Mouse (Mus musculus) limb, embryonic 13.5 days (tissue): ENCODE data around the gene Nipsnap3a. TPM values are rescaled to one million over a fixed set of nuclear protein-coding genes. Genes with fewer than 3 reads are reported as not detected.

Experiments used
- ATAC-seq: fragments of 200-750 bp; cut with Nextera tagmentation; 2 replicates; pipeline ENCODE4 v1.8.0; 2017; ENCODE audit warnings: low read depth, moderate number of reproducible peaks, moderate TSS enrichment; ENCODE audit not compliant: low FRiP score
- H3K27ac ChIP-seq: fragments of 300-500 bp; sonication (generic); 2 replicates; pipeline ENCODE4 v1.5.1; 2015; ENCODE audit warnings: inconsistent platforms, mild to moderate bottlenecking, moderate library complexity
- H3K27me3 ChIP-seq: fragments of 300-500 bp; sonication (generic); 2 replicates; pipeline ENCODE4 v1.6.1; 2015; ENCODE audit warnings: mild to moderate bottlenecking, inconsistent platforms
- H3K36me3 ChIP-seq: fragments of 300-500 bp; sonication (generic); 2 replicates; pipeline ENCODE4 v1.6.1; 2015; ENCODE audit warnings: inconsistent platforms, mild to moderate bottlenecking, moderate library complexity
- H3K4me1 ChIP-seq: fragments of 300-500 bp; sonication (generic); 2 replicates; pipeline ENCODE4 v1.6.1; 2015; ENCODE audit warnings: inconsistent platforms
- H3K4me2 ChIP-seq: fragments of 300-500 bp; sonication (generic); replicated peaks from 2 replicates; pipeline ENCODE4 v1.6.1; 2015; ENCODE audit warnings: inconsistent platforms, mild to moderate bottlenecking, moderate library complexity
- H3K4me3 ChIP-seq: fragments of 300-500 bp; sonication (generic); 2 replicates; pipeline ENCODE4 v1.5.1; 2015; ENCODE audit warnings: moderate library complexity, mild to moderate bottlenecking, inconsistent platforms
- H3K9ac ChIP-seq: fragments of 300-500 bp; sonication (generic); 2 replicates; pipeline ENCODE4 v1.6.1; 2015; ENCODE audit warnings: mild to moderate bottlenecking, inconsistent platforms
- H3K9me3 ChIP-seq: fragments of 300-500 bp; sonication (generic); 2 replicates; pipeline ENCODE4 v1.6.1; 2016; ENCODE audit warnings: inconsistent platforms
- WGBS: fragments of 180-500 bp; shearing (Covaris S2); methylation state at CpG from one replicate; pipeline ENCODE4 v1.1.7; 2015; 5-methylcytosine and 5-hydroxymethylcytosine counted together
- polyA plus RNA-seq: library from polyadenylated mRNA; unstranded; fragments of >200 nt; fragmentation: Nextera tagmentation; extraction: Ambion mirVana; gene quantifications from 2 replicates; pipeline ENCODE4 v1.2.1, GENCODE M21; 2015

Nipsnap3a gene
- polyA plus RNA-seq, 1 experiment from 2014 or later: not detected

- Histone ChIP-seq H3K4me3 (no peak overlapping the region), H3K9ac (no peak overlapping the region), H3K4me1 (peaks cover 5% of the 10 kb centered on the region; the same call in 1 of the 2 replicates), H3K27ac (no peak overlapping the region; the same call in 1 of the 2 replicates), H3K36me3 (peaks cover 36% of the 10 kb centered on the region), H3K4me2 (no peak overlapping the region), H3K9me3 (peaks cover 6% of the 10 kb centered on the region; the same call in 1 of the 2 replicates), H3K27me3 (no peaks in the 10 kb centered on the region)
- ATAC-seq: no peak
- WGBS: 88% methylated on average over 7 of the region's 7 CpGs
Measured at GRCm38 (mm10) chr4:53014421-53014820, 25.3 kb downstream of the Nipsnap3a start.

GRCm38 (mm10) chr4:53015024-53015423, 26.0 kb downstream of the Nipsnap3a start:
- 83% methylated on average over 3 of the region's 3 CpGs for WGBS
- H3K4me2 ChIP-seq: no peak overlapping the region
- no peaks in the 10 kb centered on the region for H3K27me3 ChIP-seq
- ATAC-seq: no peak
- peaks cover 42% of the 10 kb centered on the region for H3K36me3 ChIP-seq
- peaks cover 5% of the 10 kb centered on the region; the same call in 1 of the 2 replicates for H3K4me1 ChIP-seq
- H3K27ac ChIP-seq: no peak overlapping the region
- H3K9ac ChIP-seq: no peak overlapping the region
- H3K4me3 ChIP-seq: no peak overlapping the region
- H3K9me3 ChIP-seq: peaks cover 6% of the 10 kb centered on the region; the same call in 1 of the 2 replicates

GRCm38 (mm10) chr4:53018392-53018791, 29.3 kb downstream of the Nipsnap3a start:
- H3K4me1 ChIP-seq: no peaks in the 10 kb centered on the region
- no peak for ATAC-seq
- no peaks in the 10 kb centered on the region for H3K27me3 ChIP-seq
- H3K4me2 ChIP-seq: no peak overlapping the region
- 97% methylated on average over 1 of the region's 1 CpGs for WGBS
- H3K36me3 ChIP-seq: peaks cover 65% of the 10 kb centered on the region
- no peak overlapping the region for H3K9ac ChIP-seq
- no peak overlapping the region for H3K27ac ChIP-seq
- H3K9me3 ChIP-seq: peaks cover 6% of the 10 kb centered on the region; the same call in 1 of the 2 replicates
- H3K4me3 ChIP-seq: no peak overlapping the region

- Histone ChIP-seq H3K4me2 (no peak overlapping the region), H3K27me3 (no peaks in the 10 kb centered on the region), H3K9ac (no peak overlapping the region), H3K36me3 (peaks cover 42% of the 10 kb centered on the region), H3K27ac (no peak overlapping the region), H3K9me3 (no peaks in the 10 kb centered on the region), H3K4me3 (no peak overlapping the region), H3K4me1 (no peaks in the 10 kb centered on the region)
- no peak for ATAC-seq
- WGBS: 92% methylated on average over 14 of the region's 14 CpGs
Measured at GRCm38 (mm10) chr4:53023189-53023925, 34.3 kb downstream of the Nipsnap3a start.

GRCm38 (mm10) chr4:53024397-53024796, 35.3 kb downstream of the Nipsnap3a start:
- no peak overlapping the region for H3K27ac ChIP-seq
- H3K9ac ChIP-seq: no peak overlapping the region
- H3K36me3 ChIP-seq: peaks cover 34% of the 10 kb centered on the region
- no peaks in the 10 kb centered on the region for H3K27me3 ChIP-seq
- no peak overlapping the region for H3K4me2 ChIP-seq
- H3K4me1 ChIP-seq: no peaks in the 10 kb centered on the region
- no peak for ATAC-seq
- H3K4me3 ChIP-seq: no peak overlapping the region
- H3K9me3 ChIP-seq: no peaks in the 10 kb centered on the region
- WGBS: 83% methylated on average over 4 of the region's 4 CpGs

GRCm38 (mm10) chr4:53027811-53028210, 38.7 kb downstream of the Nipsnap3a start:
- WGBS: 73% methylated on average over 3 of the region's 3 CpGs
- Histone ChIP-seq H3K4me1 (no peaks in the 10 kb centered on the region), H3K9me3 (no peaks in the 10 kb centered on the region), H3K4me2 (no peak overlapping the region), H3K27ac (no peak overlapping the region), H3K9ac (no peak overlapping the region), H3K36me3 (peaks cover 16% of the 10 kb centered on the region), H3K27me3 (no peaks in the 10 kb centered on the region), H3K4me3 (no peak overlapping the region)
- ATAC-seq: no peak

- no peak overlapping the region for H3K4me2 ChIP-seq
- WGBS: 43% methylated on average over 8 of the region's 8 CpGs
- ATAC-seq: no peak
- peaks cover 30% of the 10 kb centered on the region for H3K36me3 ChIP-seq
- no peak overlapping the region for H3K4me3 ChIP-seq
- no peaks in the 10 kb centered on the region for H3K27me3 ChIP-seq
- H3K9ac ChIP-seq: no peak overlapping the region
- H3K27ac ChIP-seq: no peak overlapping the region
- H3K4me1 ChIP-seq: no peaks in the 10 kb centered on the region
- H3K9me3 ChIP-seq: no peaks in the 10 kb centered on the region
Measured at GRCm38 (mm10) chr4:53030326-53030948, 41.4 kb downstream of the Nipsnap3a start.

- H3K9me3 ChIP-seq: no peaks in the 10 kb centered on the region
- H3K4me1 ChIP-seq: no peaks in the 10 kb centered on the region
- no peaks in the 10 kb centered on the region for H3K27me3 ChIP-seq
- no peak overlapping the region for H3K4me2 ChIP-seq
- H3K27ac ChIP-seq: no peak overlapping the region
- peaks cover 60% of the 10 kb centered on the region for H3K36me3 ChIP-seq
- H3K9ac ChIP-seq: no peak overlapping the region
- WGBS: 92% methylated on average over 8 of the region's 8 CpGs
- no peak for ATAC-seq
- no peak overlapping the region for H3K4me3 ChIP-seq
Measured at GRCm38 (mm10) chr4:53043819-53044218, 54.7 kb downstream of the Nipsnap3a start.

- Histone ChIP-seq H3K36me3 (peaks cover 67% of the 10 kb centered on the region), H3K4me1 (no peaks in the 10 kb centered on the region), H3K4me3 (no peak overlapping the region), H3K9ac (no peak overlapping the region), H3K9me3 (no peaks in the 10 kb centered on the region), H3K27me3 (no peaks in the 10 kb centered on the region), H3K27ac (no peak overlapping the region), H3K4me2 (no peak overlapping the region)
- no peak for ATAC-seq
- WGBS: 89% methylated on average over 7 of the region's 7 CpGs
Measured at GRCm38 (mm10) chr4:53045807-53046206, 56.7 kb downstream of the Nipsnap3a start.

GRCm38 (mm10) chr4:53046238-53047022, 57.4 kb downstream of the Nipsnap3a start:
- Histone ChIP-seq H3K4me2 (no peak overlapping the region), H3K27me3 (no peaks in the 10 kb centered on the region), H3K36me3 (peaks cover 72% of the 10 kb centered on the region), H3K27ac (no peak overlapping the region), H3K9me3 (0 out of 2 replicates have a peak, but pooled peaks cover 3% of the 10 kb centered on the region), H3K4me3 (no peak overlapping the region), H3K4me1 (no peaks in the 10 kb centered on the region), H3K9ac (no peak overlapping the region)
- WGBS: 74% methylated on average over 9 of the region's 9 CpGs
- no peak for ATAC-seq
